Mouse (Mus musculus) heart, postnatal 0 days (tissue): ENCODE measurements around the gene Rassf5. TPM values are rescaled to one million over a fixed set of nuclear protein-coding genes. Genes with fewer than 3 reads are reported as not detected.
"Not testable (repeated sequence)": the region's sequence is repeated elsewhere in the genome, so short reads cannot be mapped to it uniquely, and the experiment has no call there.

Experiments
- ATAC-seq: fragments of 200-750 bp; cut with Nextera tagmentation; 2 replicates; pipeline ENCODE4 v1.8.0; 2017; ENCODE audit warnings: low read depth, moderate number of reproducible peaks, moderate library complexity; ENCODE audit not compliant: insufficient read depth
- DNase-seq: peaks from one replicate; pipeline ENCODE4 v3.0.0-alpha.2; 2016; ENCODE audit warnings: low spot score
- H3K27ac ChIP-seq: fragments of 300-500 bp; sonication (generic); 2 replicates; pipeline ENCODE4 v1.5.1; 2014; ENCODE audit warnings: low read depth, mild to moderate bottlenecking
- H3K27me3 ChIP-seq: fragments of 300-500 bp; sonication (generic); 2 replicates; pipeline ENCODE4 v1.6.1; 2014; ENCODE audit warnings: low read length, mixed read lengths; ENCODE audit not compliant: control insufficient read depth, insufficient read depth
- H3K36me3 ChIP-seq: fragments of 300-500 bp; sonication (generic); replicated peaks from 2 replicates; pipeline ENCODE4 v1.6.1; 2014; ENCODE audit warnings: low read length, mixed read lengths; ENCODE audit not compliant: control insufficient read depth, insufficient read depth
- H3K4me1 ChIP-seq: fragments of 300-500 bp; sonication (generic); 2 replicates; pipeline ENCODE4 v1.6.1; 2014; ENCODE audit warnings: antibody characterized with exemption; ENCODE audit not compliant: control insufficient read depth, insufficient read depth
- H3K4me2 ChIP-seq: fragments of 300-500 bp; sonication (generic); 2 replicates; pipeline ENCODE4 v1.6.1; 2014; ENCODE audit warnings: low read depth, mild to moderate bottlenecking, low read length, moderate library complexity
- H3K4me3 ChIP-seq: fragments of 300-500 bp; sonication (generic); 2 replicates; pipeline ENCODE4 v1.5.1; 2014; ENCODE audit warnings: low read depth, low read length
- H3K9ac ChIP-seq: fragments of 300-500 bp; sonication (generic); replicated peaks from 2 replicates; pipeline ENCODE4 v1.6.1; 2014; ENCODE audit warnings: low read depth, low read length, mixed read lengths
- H3K9me3 ChIP-seq: fragments of 300-500 bp; sonication (generic); replicated peaks from 2 replicates; pipeline ENCODE4 v1.6.1; 2016; ENCODE audit warnings: low read length; ENCODE audit not compliant: control insufficient read depth
- CTCF ChIP-seq: IDR thresholded peaks from 2 replicates; pipeline ENCODE4 v1.5.1; 2016; ENCODE audit warnings: antibody characterized with exemption, control low read depth, low read depth
- EP300 ChIP-seq: IDR thresholded peaks from 2 replicates; pipeline ENCODE4 v1.6.1; 2016; ENCODE audit warnings: antibody characterized with exemption, low read depth
- WGBS: fragments of 180-500 bp; shearing (Covaris S2); extraction: QIAGEN DNeasy Blood & Tissue Kit; methylation state at CpG from one replicate; pipeline ENCODE4 v1.1.7; 2014; 5-methylcytosine and 5-hydroxymethylcytosine counted together
- polyA plus RNA-seq: library from polyadenylated mRNA; unstranded; fragments of >200 nt; fragmentation: Nextera tagmentation; extraction: Ambion mirVana; gene quantifications from 2 replicates; pipeline ENCODE4 v1.2.1, GENCODE M21; 2015
- total RNA-seq: library from RNA; depleted of rRNA; stranded (reverse); fragments of >200 nt; gene quantifications from 2 replicates; pipeline ENCODE4 v1.2.3, GENCODE M21; 2014; ENCODE audit warnings: low replicate concordance

Gene Rassf5
- total and polyA plus RNA-seq, 2 experiments from 2014 or later: 3.3 TPM

- Histone ChIP-seq H3K9ac (no peak overlapping the region), H3K4me3 (no peak overlapping the region), H3K4me2 (no peak overlapping the region), H3K4me1 (no peaks in the 10 kb centered on the region), H3K27me3 (no peaks in the 10 kb centered on the region), H3K27ac (no peak overlapping the region), H3K9me3 (no peaks in the 10 kb centered on the region), H3K36me3 (peaks cover 100% of the 10 kb centered on the region)
- ATAC-seq (no peak), DNase-seq (no peak)
- WGBS: 76% methylated on average over 7 of the region's 7 CpGs
- no peak for TF ChIP-seq CTCF
- no peak for TF ChIP-seq EP300
These were observed 72.1 kb downstream of the Rassf5 start for GRCm38 (mm10) chr1:131173001-131173400.

DNA sequence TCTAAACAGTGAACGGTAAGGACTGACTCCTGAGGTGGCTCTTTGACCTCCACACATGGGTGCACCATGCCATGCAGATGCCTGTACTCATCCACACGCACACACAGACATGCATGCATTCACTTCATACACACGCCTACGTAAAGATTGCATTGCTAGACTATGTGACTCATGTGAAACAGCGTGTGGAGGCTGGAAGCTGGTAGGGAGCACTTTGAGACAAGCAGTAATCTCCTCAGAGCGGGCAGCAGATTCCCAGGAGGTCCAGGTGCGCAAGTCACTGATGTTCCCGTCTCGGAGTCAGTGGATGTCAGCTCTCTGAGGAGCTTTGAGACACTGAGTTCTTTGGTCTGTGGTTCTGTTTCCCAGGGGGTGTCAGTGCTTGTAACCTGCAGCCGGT lies 77.4 kb downstream of the Rassf5 start:
- ATAC-seq: no peak
- Histone ChIP-seq H3K4me1 (no peaks in the 10 kb centered on the region), H3K27ac (no peak overlapping the region), H3K4me3 (no peak overlapping the region), H3K36me3 (peaks cover 98% of the 10 kb centered on the region), H3K9ac (no peak overlapping the region), H3K4me2 (no peak overlapping the region), H3K9me3 (no peaks in the 10 kb centered on the region), H3K27me3 (no peaks in the 10 kb centered on the region)
- 90% methylated on average over 10 of the region's 10 CpGs for WGBS
- no peak for DNase-seq
- no peak for TF ChIP-seq EP300
- TF ChIP-seq CTCF: no peak

- H3K27ac ChIP-seq: peak overlapping the region; percentile 26; the same call in 1 of the 2 replicates
- WGBS: 52% methylated on average over 6 of the region's 6 CpGs
- H3K27me3 ChIP-seq: no peaks in the 10 kb centered on the region
- TF ChIP-seq EP300: no peak
- no peak for TF ChIP-seq CTCF
- no peaks in the 10 kb centered on the region for H3K4me1 ChIP-seq
- peak; percentile 64 for ATAC-seq
- H3K4me2 ChIP-seq: no peak overlapping the region
- H3K4me3 ChIP-seq: no peak overlapping the region
- H3K9ac ChIP-seq: no peak overlapping the region
- no peak for DNase-seq
- H3K36me3 ChIP-seq: peaks cover 83% of the 10 kb centered on the region
- no peaks in the 10 kb centered on the region for H3K9me3 ChIP-seq
These were observed 80.6 kb downstream of the Rassf5 start for GRCm38 (mm10) chr1:131164427-131164826.

GRCm38 (mm10) chr1:131161091-131161490 lies 84.0 kb downstream of the Rassf5 start:
- ATAC-seq (no peak), DNase-seq (no peak)
- 71% methylated on average over 11 of the region's 11 CpGs for WGBS
- Histone ChIP-seq H3K4me3 (no peak overlapping the region), H3K9me3 (no peaks in the 10 kb centered on the region), H3K9ac (no peak overlapping the region), H3K27ac (no peak overlapping the region), H3K4me1 (no peaks in the 10 kb centered on the region), H3K36me3 (peaks cover 65% of the 10 kb centered on the region), H3K27me3 (no peaks in the 10 kb centered on the region), H3K4me2 (no peak overlapping the region)
- TF ChIP-seq CTCF (no peak), EP300 (no peak)

DNA sequence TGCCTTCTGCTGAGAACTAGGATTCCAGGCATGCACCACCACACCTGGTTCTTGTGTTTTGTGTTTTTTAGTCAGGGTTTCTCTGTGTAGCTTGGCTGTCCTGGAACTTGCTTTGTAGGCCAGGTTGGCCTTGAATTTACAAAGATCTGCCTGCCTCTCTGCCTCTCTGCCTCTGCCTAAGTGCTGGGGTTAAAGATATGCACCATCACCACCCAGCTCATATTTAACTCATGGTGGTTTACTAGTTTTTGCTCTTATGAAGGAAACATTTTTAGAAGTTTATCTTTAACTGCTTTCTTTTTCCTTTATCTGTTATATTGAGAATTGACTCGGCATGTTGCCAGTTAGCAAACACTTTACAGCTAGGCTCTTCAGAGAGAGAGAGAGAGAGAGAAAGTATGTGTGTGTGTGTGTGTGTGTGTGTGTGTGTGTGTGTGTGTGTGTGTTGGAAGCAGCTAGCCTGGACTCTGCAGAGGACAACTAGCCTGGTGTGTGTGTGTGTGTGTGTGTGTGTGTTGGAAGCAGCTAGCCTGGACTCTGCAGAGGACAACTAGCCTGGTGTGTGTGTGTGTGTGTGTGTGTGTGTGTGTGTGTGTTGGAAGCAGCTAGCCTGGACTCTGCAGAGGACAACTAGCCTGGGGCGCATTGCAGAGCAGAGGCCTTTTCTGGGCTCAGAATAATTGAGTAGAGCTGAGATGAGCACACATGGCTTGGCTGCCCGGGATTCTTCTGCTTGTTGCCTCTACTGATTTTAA lies 85.3 kb downstream of the Rassf5 start:
- ATAC-seq, H3K9me3 ChIP-seq, DNase-seq, H3K4me2 ChIP-seq, H3K4me1 ChIP-seq, H3K27ac ChIP-seq, H3K9ac ChIP-seq, H3K27me3 ChIP-seq, H3K4me3 ChIP-seq: not testable (repeated sequence)
- WGBS: 76% methylated on average over 3 of the region's 3 CpGs
- peaks cover 51% of the 10 kb centered on the region for H3K36me3 ChIP-seq

DNA sequence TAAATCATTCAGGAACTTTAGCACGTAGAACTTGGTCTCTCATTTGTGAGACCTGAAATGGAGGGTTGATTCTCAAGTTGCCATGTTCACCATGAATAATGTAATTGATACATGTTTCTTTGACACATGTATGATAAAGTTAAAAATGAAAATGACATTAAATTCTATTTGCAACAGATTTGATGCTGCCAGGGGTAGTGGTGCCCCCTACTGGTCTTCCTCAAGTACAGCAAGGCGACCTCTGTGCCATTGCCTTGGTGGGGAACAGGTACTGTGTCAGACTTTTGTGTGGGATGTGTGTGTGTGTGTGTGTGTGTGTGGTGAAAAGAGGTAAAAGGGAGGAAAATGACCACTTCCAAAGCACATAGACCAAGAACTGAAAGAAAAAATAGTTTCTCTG lies 89.6 kb downstream of the Rassf5 start:
- Histone ChIP-seq H3K9ac (no peak overlapping the region), H3K4me2 (no peak overlapping the region), H3K36me3 (peaks cover 16% of the 10 kb centered on the region), H3K9me3 (no peaks in the 10 kb centered on the region), H3K4me1 (peaks cover 5% of the 10 kb centered on the region), H3K27me3 (no peaks in the 10 kb centered on the region), H3K4me3 (no peak overlapping the region), H3K27ac (no peak overlapping the region)
- TF ChIP-seq CTCF: peak; percentile 90
- TF ChIP-seq EP300: no peak
- no peak for ATAC-seq
- DNase-seq: peak; percentile 57
- WGBS: 61% methylated on average over 2 of the region's 2 CpGs
